Mouse (Mus musculus): ENCODE data around the gene Tjp3.

- TF ChIP-seq CTCF (IDR thresholded peaks at IDR 0.05; ENCODE audit: low read depth) (no peak), EP300 (IDR thresholded peaks at IDR 0.05; ENCODE audit: low read depth) (no peak)
These were observed 3.8 kb upstream of the Tjp3 start for GRCm38 (mm10) chr10:81295185-81295584.
